Mouse (Mus musculus): Measurements from ENCODE around the gene Wnt7a. TPM values are rescaled to one million over a fixed set of nuclear protein-coding genes. Genes with fewer than 3 reads are reported as not detected.
A peak's percentile ranks its signal among the peaks of the same experiment; 100 is the strongest.

Gene Wnt7a
- polyA plus RNA-seq, 1 experiment from 2014 or later = not detected

- Histone ChIP-seq H3K27ac (ENCODE audit: low read length) (no peak overlapping the region), H3K9me3 (replicated peaks; ENCODE audit: control insufficient read depth, low read length) (no peaks in the 10 kb centered on the region), H3K4me3 (ENCODE audit: low read depth, low read length) (no peak overlapping the region), H3K36me3 (ENCODE audit: control insufficient read depth, insufficient read depth) (no peaks in the 10 kb centered on the region), H3K4me1 (ENCODE audit: control insufficient read depth, low read depth, low read length) (no peaks in the 10 kb centered on the region), H3K9ac (ENCODE audit: low read depth, low read length) (no peak overlapping the region), H3K4me2 (ENCODE audit: low read depth, low read length) (no peak overlapping the region), H3K27me3 (ENCODE audit: control insufficient read depth, insufficient read depth, low read depth, low read length) (no peaks in the 10 kb centered on the region)
- no peak for ATAC-seq (ENCODE audit: low read depth)
- WGBS (ENCODE audit: insufficient replicate concordance) = 54% methylated on average over 4 of the region's 4 CpGs
These were observed 13.0 kb upstream of the Wnt7a start for GRCm38 (mm10) chr6:91424151-91424550.

- Histone ChIP-seq H3K4me3 (ENCODE audit: low read depth, low read length) (no peak overlapping the region), H3K9ac (ENCODE audit: low read depth, low read length) (no peak overlapping the region), H3K27me3 (ENCODE audit: control insufficient read depth, insufficient read depth, low read depth, low read length) (no peaks in the 10 kb centered on the region), H3K4me1 (ENCODE audit: control insufficient read depth, low read depth, low read length) (no peaks in the 10 kb centered on the region), H3K4me2 (ENCODE audit: low read depth, low read length) (no peak overlapping the region), H3K27ac (ENCODE audit: low read length) (no peak overlapping the region), H3K9me3 (replicated peaks; ENCODE audit: control insufficient read depth, low read length) (no peaks in the 10 kb centered on the region), H3K36me3 (ENCODE audit: control insufficient read depth, insufficient read depth) (no peaks in the 10 kb centered on the region)
- 47% methylated on average over 4 of the region's 4 CpGs for WGBS (ENCODE audit: insufficient replicate concordance)
- ATAC-seq (ENCODE audit: low read depth) = no peak
These were observed 10.5 kb upstream of the Wnt7a start for GRCm38 (mm10) chr6:91421629-91422028.

GRCm38 (mm10) chr6:91417291-91417845 lies 6.2 kb upstream of the Wnt7a start:
- H3K9me3 ChIP-seq (replicated peaks; ENCODE audit: control insufficient read depth, low read length) = no peaks in the 10 kb centered on the region
- H3K4me3 ChIP-seq (ENCODE audit: low read depth, low read length) = no peak overlapping the region
- H3K9ac ChIP-seq (ENCODE audit: low read depth, low read length) = no peak overlapping the region
- H3K27me3 ChIP-seq (ENCODE audit: control insufficient read depth, insufficient read depth, low read depth, low read length) = peaks cover 9% of the 10 kb centered on the region
- 60% methylated on average over 5 of the region's 5 CpGs for WGBS (ENCODE audit: insufficient replicate concordance)
- no peak overlapping the region for H3K4me2 ChIP-seq (ENCODE audit: low read depth, low read length)
- H3K36me3 ChIP-seq (ENCODE audit: control insufficient read depth, insufficient read depth) = no peaks in the 10 kb centered on the region
- H3K4me1 ChIP-seq (ENCODE audit: control insufficient read depth, low read depth, low read length) = no peaks in the 10 kb centered on the region
- no peak for ATAC-seq (ENCODE audit: low read depth)
- no peak overlapping the region for H3K27ac ChIP-seq (ENCODE audit: low read length)

GRCm38 (mm10) chr6:91416146-91416545 lies 5.0 kb upstream of the Wnt7a start:
- 54% methylated on average over 4 of the region's 4 CpGs for WGBS (ENCODE audit: insufficient replicate concordance)
- peaks cover 21% of the 10 kb centered on the region for H3K27me3 ChIP-seq (ENCODE audit: control insufficient read depth, insufficient read depth, low read depth, low read length)
- H3K36me3 ChIP-seq (ENCODE audit: control insufficient read depth, insufficient read depth) = no peaks in the 10 kb centered on the region
- ATAC-seq (ENCODE audit: low read depth) = no peak
- no peak overlapping the region for H3K4me2 ChIP-seq (ENCODE audit: low read depth, low read length)
- H3K4me3 ChIP-seq (ENCODE audit: low read depth, low read length) = no peak overlapping the region
- H3K27ac ChIP-seq (ENCODE audit: low read length) = no peak overlapping the region
- no peak overlapping the region for H3K9ac ChIP-seq (ENCODE audit: low read depth, low read length)
- no peaks in the 10 kb centered on the region; the same call in 1 of the 2 replicates for H3K4me1 ChIP-seq (ENCODE audit: control insufficient read depth, low read depth, low read length)
- H3K9me3 ChIP-seq (replicated peaks; ENCODE audit: control insufficient read depth, low read length) = no peaks in the 10 kb centered on the region

GRCm38 (mm10) chr6:91414890-91415289 lies 3.7 kb upstream of the Wnt7a start:
- Histone ChIP-seq H3K27me3 (ENCODE audit: control insufficient read depth, insufficient read depth, low read depth, low read length) (peaks cover 34% of the 10 kb centered on the region), H3K27ac (ENCODE audit: low read length) (no peak overlapping the region), H3K4me3 (ENCODE audit: low read depth, low read length) (no peak overlapping the region), H3K36me3 (ENCODE audit: control insufficient read depth, insufficient read depth) (no peaks in the 10 kb centered on the region), H3K9me3 (replicated peaks; ENCODE audit: control insufficient read depth, low read length) (no peaks in the 10 kb centered on the region), H3K4me1 (ENCODE audit: control insufficient read depth, low read depth, low read length) (no peaks in the 10 kb centered on the region; the same call in 1 of the 2 replicates), H3K4me2 (ENCODE audit: low read depth, low read length) (no peak overlapping the region), H3K9ac (ENCODE audit: low read depth, low read length) (no peak overlapping the region)
- no peak for ATAC-seq (ENCODE audit: low read depth)
- WGBS (ENCODE audit: insufficient replicate concordance) = 1% methylated on average over 4 of the region's 4 CpGs

GRCm38 (mm10) chr6:91411369-91411981 lies 312 bp upstream of the Wnt7a start:
- no peaks in the 10 kb centered on the region; the same call in 1 of the 2 replicates for H3K4me1 ChIP-seq (ENCODE audit: control insufficient read depth, low read depth, low read length)
- no peak for ATAC-seq (ENCODE audit: low read depth)
- under 1% methylated on average over 34 of the region's 47 CpGs for WGBS (ENCODE audit: insufficient replicate concordance)
- no peak overlapping the region for H3K9ac ChIP-seq (ENCODE audit: low read depth, low read length)
- H3K4me2 ChIP-seq (ENCODE audit: low read depth, low read length) = peak overlapping the region; percentile 54
- no peaks in the 10 kb centered on the region for H3K36me3 ChIP-seq (ENCODE audit: control insufficient read depth, insufficient read depth)
- peaks cover 54% of the 10 kb centered on the region for H3K27me3 ChIP-seq (ENCODE audit: control insufficient read depth, insufficient read depth, low read depth, low read length)
- H3K9me3 ChIP-seq (replicated peaks; ENCODE audit: control insufficient read depth, low read length) = no peaks in the 10 kb centered on the region
- peak overlapping the region; percentile 43 for H3K4me3 ChIP-seq (ENCODE audit: low read depth, low read length)
- no peak overlapping the region for H3K27ac ChIP-seq (ENCODE audit: low read length)

GRCm38 (mm10) chr6:91410168-91410780 lies 889 bp downstream of the Wnt7a start:
- Histone ChIP-seq H3K9me3 (replicated peaks; ENCODE audit: control insufficient read depth, low read length) (no peaks in the 10 kb centered on the region), H3K27ac (ENCODE audit: low read length) (no peak overlapping the region), H3K4me2 (ENCODE audit: low read depth, low read length) (no peak overlapping the region), H3K27me3 (ENCODE audit: control insufficient read depth, insufficient read depth, low read depth, low read length) (peaks cover 54% of the 10 kb centered on the region), H3K9ac (ENCODE audit: low read depth, low read length) (no peak overlapping the region), H3K4me1 (ENCODE audit: control insufficient read depth, low read depth, low read length) (no peaks in the 10 kb centered on the region; the same call in 1 of the 2 replicates), H3K36me3 (ENCODE audit: control insufficient read depth, insufficient read depth) (no peaks in the 10 kb centered on the region), H3K4me3 (ENCODE audit: low read depth, low read length) (no peak overlapping the region; the same call in 1 of the 2 replicates)
- no peak for ATAC-seq (ENCODE audit: low read depth)
- 4% methylated on average over 26 of the region's 26 CpGs for WGBS (ENCODE audit: insufficient replicate concordance)

GRCm38 (mm10) chr6:91409448-91410167 lies 1.6 kb downstream of the Wnt7a start:
- 2% methylated on average over 34 of the region's 34 CpGs for WGBS (ENCODE audit: insufficient replicate concordance)
- H3K4me3 ChIP-seq (ENCODE audit: low read depth, low read length) = peak overlapping the region; percentile 0; the same call in 1 of the 2 replicates

More at GRCm38 (mm10) chr6:91409448-91410167, 1.6 kb downstream of the Wnt7a start:
- H3K4me2 ChIP-seq (ENCODE audit: low read depth, low read length) = no peak overlapping the region
- H3K9me3 ChIP-seq (replicated peaks; ENCODE audit: control insufficient read depth, low read length) = no peaks in the 10 kb centered on the region
- no peak for ATAC-seq (ENCODE audit: low read depth)
- H3K4me1 ChIP-seq (ENCODE audit: control insufficient read depth, low read depth, low read length) = no peaks in the 10 kb centered on the region; the same call in 1 of the 2 replicates
- H3K27ac ChIP-seq (ENCODE audit: low read length) = no peak overlapping the region
- H3K36me3 ChIP-seq (ENCODE audit: control insufficient read depth, insufficient read depth) = no peaks in the 10 kb centered on the region
- H3K9ac ChIP-seq (ENCODE audit: low read depth, low read length) = no peak overlapping the region
- H3K27me3 ChIP-seq (ENCODE audit: control insufficient read depth, insufficient read depth, low read depth, low read length) = peaks cover 54% of the 10 kb centered on the region
